Mouse (Mus musculus): ENCODE data around the gene Ptprf.

- TF ChIP-seq CTCF (IDR thresholded peaks at IDR 0.05; ENCODE audit: low read depth, low read length): no peak
- TF ChIP-seq GATA1 (IDR thresholded peaks at IDR 0.05; ENCODE audit: borderline replicate concordance, low read length): no peak
- no peak for TF ChIP-seq POLR2AphosphoS5 (IDR thresholded peaks at IDR 0.05; ENCODE audit: insufficient replicate concordance, low read depth, low read length)
These were observed 17.7 kb downstream of the Ptprf start for GRCm38 (mm10) chr4:118273545-118273944.

Measured in G1E (cell line).